Mouse (Mus musculus): Measurements from ENCODE around the gene Ifnl2. TPM values are rescaled to one million over a fixed set of nuclear protein-coding genes. Genes with fewer than 3 reads are reported as not detected.
"Not testable (repeated sequence)": the region's sequence is repeated elsewhere in the genome, so short reads cannot be mapped to it uniquely, and the experiment has no call there.

Ifnl2 gene
- total RNA-seq (2021), result not detected
- long read RNA-seq, experiment 1, result 0 reads
- long read RNA-seq, experiment 2, result 0 reads

DNA sequence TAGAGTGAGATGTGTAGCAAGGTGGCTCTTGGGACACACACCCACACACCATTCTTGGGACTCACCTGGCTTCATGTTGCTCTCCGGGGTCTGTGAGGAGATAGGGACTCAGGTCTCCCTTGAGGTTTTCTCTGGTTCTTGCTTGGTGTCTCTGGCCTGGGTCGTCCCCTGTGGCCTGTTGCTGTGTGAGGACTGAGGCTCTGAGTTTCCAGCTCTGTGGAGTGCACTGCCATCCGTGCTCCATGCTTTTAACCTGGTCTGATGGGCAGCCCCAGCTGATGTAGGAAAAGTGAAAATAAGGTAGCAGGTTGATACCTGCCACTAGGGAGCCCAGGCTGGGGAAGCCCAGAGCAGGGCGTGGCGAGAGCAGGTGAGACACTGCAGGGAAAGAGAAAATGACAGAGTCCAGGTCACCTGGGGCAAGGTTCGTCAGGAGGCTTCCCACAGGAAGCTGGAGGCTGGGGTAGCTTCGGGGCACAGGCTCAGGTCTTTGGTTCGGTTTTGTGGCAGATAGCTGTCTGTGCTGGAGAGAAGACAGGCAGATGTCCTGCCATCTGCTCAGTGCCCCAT lies at the start of gene Ifnl2:
Ifnl2 (minus strand) TSS at position 51 of the 570 bp plus-strand sequence.
- H3K27ac ChIP-seq; intact Hi-C loops (cut with DNase I); H3K4me3 ChIP-seq; DNase-seq: not testable (repeated sequence)

DNA sequence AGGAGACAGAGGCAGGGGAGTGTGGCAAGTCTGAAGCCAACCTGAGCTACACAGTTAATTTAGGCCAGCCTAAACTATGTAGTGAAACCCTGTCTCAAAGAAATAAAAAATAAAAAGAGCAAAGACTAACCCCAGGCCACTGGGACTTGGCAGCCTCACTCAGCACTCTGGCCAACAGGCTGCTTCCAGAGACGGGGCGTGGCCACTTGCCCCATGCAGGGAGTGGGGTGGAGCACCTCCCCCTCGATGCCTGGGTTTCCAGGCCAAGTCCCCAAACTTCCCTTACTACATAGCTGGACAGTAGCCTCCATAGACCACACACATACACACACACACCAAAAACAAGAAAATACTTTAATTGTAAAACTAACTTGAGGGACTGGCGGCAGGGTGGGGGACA lies 48.2 kb upstream of the Ifnl2 start:
- intact Hi-C loops (cut with DNase I), result no loop called here
- Histone ChIP-seq H3K27ac (peak overlapping the region; percentile 52; the same call in 1 of the 2 replicates), H3K4me3 (no peak overlapping the region)
- DNase-seq, result peak; percentile 84
- no peak for TF ChIP-seq CTCF (IDR thresholded peaks at IDR 0.05)

GRCm38 (mm10) chr7:28557708-28558107 lies 47.5 kb upstream of the Ifnl2 start:
- TF ChIP-seq CTCF (IDR thresholded peaks at IDR 0.05), result no peak
- Histone ChIP-seq H3K27ac (no peak overlapping the region), H3K4me3 (no peak overlapping the region)
- intact Hi-C loops (cut with DNase I), result no loop called here
- DNase-seq, result no peak

GRCm38 (mm10) chr7:28557069-28557468 lies 46.8 kb upstream of the Ifnl2 start:
- intact Hi-C loops (cut with DNase I), result no loop called here
- Histone ChIP-seq H3K27ac (no peak overlapping the region), H3K4me3 (no peak overlapping the region)
- TF ChIP-seq CTCF (IDR thresholded peaks at IDR 0.05), result no peak
- DNase-seq, result no peak

DNA sequence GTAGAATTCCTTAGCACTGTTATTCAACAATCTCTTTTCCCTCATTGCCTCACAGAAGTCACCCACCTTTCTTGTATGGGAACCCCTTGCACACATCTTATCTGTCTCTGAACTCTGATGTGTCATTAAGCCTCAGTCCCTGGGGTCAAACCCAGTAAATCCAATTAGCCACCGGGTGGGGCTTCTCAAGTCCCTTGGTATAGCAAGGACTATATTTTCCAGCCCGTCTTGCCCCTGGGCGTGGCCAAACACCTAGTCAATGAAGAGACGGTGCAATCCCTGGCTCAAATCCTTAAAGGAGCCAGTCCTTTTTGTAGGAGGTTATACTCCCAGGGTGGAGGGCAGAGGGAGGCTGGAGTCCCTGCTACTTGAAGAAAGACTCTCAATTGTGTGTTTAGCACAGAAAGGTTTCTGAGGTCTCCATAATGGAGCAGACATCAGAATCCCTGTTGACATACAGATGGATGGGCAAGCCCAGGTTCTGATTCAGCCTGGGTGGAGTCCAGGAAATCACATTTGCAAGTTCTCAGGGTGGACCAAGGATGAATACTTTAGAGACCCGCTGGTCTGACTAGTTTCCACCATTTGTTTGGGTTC lies 45.8 kb upstream of the Ifnl2 start:
- intact Hi-C loops (cut with DNase I), result no loop called here
- H3K27ac ChIP-seq, result no peak overlapping the region
- no peak for DNase-seq
- H3K4me3 ChIP-seq, result no peak overlapping the region
- TF ChIP-seq CTCF (IDR thresholded peaks at IDR 0.05), result no peak

GRCm38 (mm10) chr7:28553076-28553475 lies 42.8 kb upstream of the Ifnl2 start:
- no peak for TF ChIP-seq CTCF (IDR thresholded peaks at IDR 0.05)
- intact Hi-C loops (cut with DNase I), result no loop called here
- no peak for DNase-seq

GRCm38 (mm10) chr7:28547628-28548027 lies 37.4 kb upstream of the Ifnl2 start:
- no peak for TF ChIP-seq CTCF (IDR thresholded peaks at IDR 0.05)
- no peak for DNase-seq
- H3K27ac ChIP-seq, result no peak overlapping the region
- intact Hi-C loops (cut with DNase I), result no loop called here
- H3K4me3 ChIP-seq, result no peak overlapping the region

More at GRCm38 (mm10) chr7:28553076-28553475, 42.8 kb upstream of the Ifnl2 start:
- H3K27ac ChIP-seq, result no peak overlapping the region
- no peak overlapping the region for H3K4me3 ChIP-seq

GRCm38 (mm10) chr7:28547154-28547553 lies 36.9 kb upstream of the Ifnl2 start, which contains the start of gene Nccrp1:
Nccrp1 (minus strand) TSS chr7:28547254.
- H3K27ac ChIP-seq, result no peak within 1 kb of the TSS
- TF ChIP-seq CTCF (IDR thresholded peaks at IDR 0.05), result no peak
- H3K4me3 ChIP-seq, result peak within 1 kb of the TSS; percentile 35
- intact Hi-C loops (cut with DNase I), result no loop called here
- no peak for DNase-seq

DNA sequence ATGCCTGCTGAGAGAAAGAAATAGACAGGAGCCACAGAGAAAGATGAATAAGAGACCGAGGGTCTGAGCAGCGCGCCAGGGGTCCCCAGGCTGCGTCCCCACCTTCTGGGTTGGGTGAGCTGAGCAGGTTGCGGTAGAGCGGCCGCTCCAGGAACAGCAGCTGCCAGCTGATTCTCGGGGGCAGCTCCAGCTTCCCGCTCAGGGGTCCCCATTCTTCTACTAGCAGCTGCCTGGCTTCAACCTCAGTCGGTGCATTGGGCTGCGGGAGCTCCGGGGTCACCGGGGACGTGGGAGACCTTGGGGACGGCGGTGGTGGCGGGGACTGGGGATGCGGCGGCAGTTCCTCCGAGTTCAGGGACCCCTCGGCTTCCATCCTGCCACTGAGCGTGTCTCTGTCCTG lies 36.4 kb upstream of the Ifnl2 start:
- DNase-seq, result no peak
- TF ChIP-seq CTCF (IDR thresholded peaks at IDR 0.05), result no peak
- Histone ChIP-seq H3K27ac (no peak overlapping the region), H3K4me3 (peak overlapping the region; percentile 35)
- intact Hi-C loops (cut with DNase I), result no loop called here

GRCm38 (mm10) chr7:28545891-28546210 lies 35.6 kb upstream of the Ifnl2 start:
- H3K27ac ChIP-seq, result no peak overlapping the region
- no peak for TF ChIP-seq CTCF (IDR thresholded peaks at IDR 0.05)
- no peak overlapping the region for H3K4me3 ChIP-seq
- intact Hi-C loops (cut with DNase I), result no loop called here
- DNase-seq, result no peak

- DNase-seq, result no peak
- no peak for TF ChIP-seq CTCF (IDR thresholded peaks at IDR 0.05)
- Histone ChIP-seq H3K4me3 (no peak overlapping the region), H3K27ac (no peak overlapping the region)
- intact Hi-C loops (cut with DNase I), result no loop called here
These were observed 35.0 kb upstream of the Ifnl2 start for GRCm38 (mm10) chr7:28545048-28545890.

- intact Hi-C loops (cut with DNase I), result no loop called here
These were observed 33.9 kb upstream of the Ifnl2 start for GRCm38 (mm10) chr7:28544051-28544601.

GRCm38 (mm10) chr7:28540526-28540925 lies 30.3 kb upstream of the Ifnl2 start, which contains the start of gene Sycn:
Sycn (plus strand) TSS chr7:28540885.
- intact Hi-C loops (cut with DNase I), result no loop called here
- no peak within 1 kb of the TSS for H3K27ac ChIP-seq
- H3K4me3 ChIP-seq, result no peak within 1 kb of the TSS
- no peak for TF ChIP-seq CTCF (IDR thresholded peaks at IDR 0.05)
- DNase-seq, result no peak

More at GRCm38 (mm10) chr7:28544051-28544601, 33.9 kb upstream of the Ifnl2 start:
- peak; percentile 15 for DNase-seq
- TF ChIP-seq CTCF (IDR thresholded peaks at IDR 0.05), result no peak
- no peak overlapping the region for H3K4me3 ChIP-seq
- no peak overlapping the region for H3K27ac ChIP-seq

DNA sequence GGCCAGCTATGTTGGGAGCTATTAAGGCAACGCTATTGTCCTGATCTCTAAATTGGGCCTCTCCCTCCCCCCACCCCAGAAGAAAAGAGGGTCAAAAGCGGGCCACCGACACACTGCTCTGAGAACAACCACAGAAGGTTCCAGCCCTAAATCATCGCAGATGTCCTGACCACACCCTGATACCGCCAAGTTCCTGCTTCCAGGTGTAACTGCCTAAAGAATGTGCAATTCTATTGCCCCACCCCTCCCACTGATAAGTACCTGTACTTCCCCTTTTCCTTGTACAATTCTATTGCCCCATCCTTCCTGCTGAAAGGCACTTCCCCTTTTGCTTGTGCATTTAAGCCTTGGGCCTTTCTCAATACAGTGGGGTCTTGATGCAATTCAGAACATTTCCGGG lies 28.6 kb upstream of the Ifnl2 start:
- intact Hi-C loops (cut with DNase I); H3K27ac ChIP-seq; DNase-seq: not testable (repeated sequence)

More for the DNA sequence above, 28.6 kb upstream of the Ifnl2 start:
- H3K4me3 ChIP-seq, result not testable (repeated sequence)
